Mouse (Mus musculus) MEL-GATA-1-ER (cell line): ENCODE results near the gene Rundc3b.

ENCODE experiments used
- DNase-seq: peaks from one replicate; pipeline ENCODE4 v3.0.0-alpha.2; 2012; ENCODE audit warnings: low read depth; ENCODE audit errors: extremely low read depth

The Rundc3b gene

GRCm38 (mm10) chr5:8489471-8490110 is 133.2 kb downstream of the Rundc3b start:
- peak; percentile 24 for DNase-seq

- no peak for DNase-seq
Observed at GRCm38 (mm10) chr5:8488701-8489297, 134.0 kb downstream of the Rundc3b start.

- DNase-seq, result no peak
Observed at GRCm38 (mm10) chr5:8487989-8488700, 134.6 kb downstream of the Rundc3b start.

GRCm38 (mm10) chr5:8456561-8456960 is 166.2 kb downstream of the Rundc3b start:
- DNase-seq, result no peak

GRCm38 (mm10) chr5:8455565-8455964 is 167.2 kb downstream of the Rundc3b start:
- no peak for DNase-seq
